Mouse (Mus musculus) heart, adult 2 months (tissue): ENCODE measurements at regions not wholly inside any gene's neighbourhood (a gene's known extent, or its start where the extent isn't known, plus 50 kb on each side); places are given as distances from the start of the nearest gene placed in this dataset.

Source experiments
- CTCF ChIP-seq: fragments of 200-600 bp; IDR thresholded peaks from 2 replicates; pipeline ENCODE4 v1.8.1; 2022; ENCODE audit warnings: antibody characterized with exemption, mild to moderate bottlenecking, moderate library complexity
- EP300 ChIP-seq: fragments of 200-500 bp; IDR thresholded peaks from 2 replicates; pipeline ENCODE4 v1.6.1; 2011; ENCODE audit warnings: low read depth, low read length, control low read depth; ENCODE audit not compliant: insufficient read depth
- POLR2A ChIP-seq: fragments of 200-500 bp; IDR thresholded peaks from 2 replicates; pipeline ENCODE4 v1.6.1; 2011; ENCODE audit warnings: mild to moderate bottlenecking, low read depth, low read length, control low read depth; ENCODE audit not compliant: insufficient read depth

GRCm38 (mm10) chr2:96240543-96241090 is 77.4 kb upstream of the Lrrc4c start:
- TF ChIP-seq POLR2A (no peak), EP300 (no peak), CTCF (no peak)
